Mouse (Mus musculus): ENCODE measurements around the gene Hexb. TPM values are rescaled to one million over a fixed set of nuclear protein-coding genes. Genes with fewer than 3 reads are reported as not detected.

Gene Hexb
- total and polyA plus RNA-seq, 3 experiments: 12.7 to 15.4 TPM; not detected in 1

DNA sequence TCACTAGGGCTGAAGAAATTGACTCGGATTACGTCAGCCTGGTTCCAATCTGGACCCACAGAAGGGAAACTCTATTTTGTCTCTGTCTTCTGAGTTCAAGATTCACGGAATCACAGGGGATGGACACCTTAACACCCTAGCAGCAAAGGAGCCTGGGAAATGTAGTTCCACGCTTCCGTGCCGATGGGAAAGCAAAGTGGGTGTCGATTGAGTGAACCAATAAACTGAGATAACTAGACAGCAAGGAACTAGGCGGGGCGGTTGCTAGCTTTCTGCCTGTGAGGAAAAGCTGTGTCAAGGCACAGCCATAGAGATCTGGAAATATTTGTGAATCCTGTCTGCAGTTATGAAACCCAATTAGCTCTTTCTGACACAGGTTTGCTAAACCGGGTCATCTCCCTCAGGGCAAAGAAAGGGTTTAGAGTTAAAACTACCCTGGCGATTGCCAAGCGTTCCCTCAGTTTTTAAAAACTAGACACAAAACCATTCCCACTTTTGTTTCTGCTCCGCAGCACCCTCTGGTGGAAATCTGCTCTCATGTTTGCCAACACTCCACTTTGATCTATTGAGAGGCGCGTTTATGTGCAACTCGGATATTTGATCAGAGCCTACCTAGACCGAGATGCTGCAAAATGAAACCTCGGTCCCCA, 7.0 kb upstream of the Hexb start:
- DNase-seq (ENCODE audit: low read depth, low spot score): peak; percentile 90
- Histone ChIP-seq H3K27ac (ENCODE audit: control insufficient read depth, low read depth, low read length) (peak overlapping the region; percentile 75), H3K4me3 (ENCODE audit: control insufficient read depth in 1 of 2, insufficient read depth in 1 of 2, low read depth in 2 of 2, low read length in 2 of 2) (peak overlapping the region; percentile 59 to 69), H3K9me3 (replicated peaks; ENCODE audit: insufficient read depth, low read length) (no peaks in the 10 kb centered on the region), H3K79me2 (ENCODE audit: control insufficient read depth, insufficient read depth, low read length, poor library complexity) (no peaks in the 10 kb centered on the region), H3K27me3 (ENCODE audit: control insufficient read depth in 1 of 2, insufficient read depth in 2 of 2, low read length in 2 of 2) (no peaks in the 10 kb centered on the region), H3K4me1 (ENCODE audit: control insufficient read depth in 1 of 2, insufficient read depth in 2 of 2, low read length in 2 of 2) (peaks cover 5 to 36% of the 10 kb centered on the region in 2 experiments), H3K36me3 (ENCODE audit: control insufficient read depth in 1 of 2, insufficient read depth in 2 of 2, low read length in 2 of 2) (peaks cover 0 to 23% of the 10 kb centered on the region in 2 experiments; a peak in 2 of 4 replicates), H3K9ac (ENCODE audit: control insufficient read depth, low read depth, low read length, poor library complexity, severe bottlenecking) (peak overlapping the region; percentile 62)
- TF ChIP-seq ZMIZ1 (IDR thresholded peaks at IDR 0.05; ENCODE audit: low read depth, low read length): no peak
- TF ChIP-seq ELF1 (IDR thresholded peaks at IDR 0.05; ENCODE audit: low read depth, low read length): peak; percentile 63
- TF ChIP-seq MXI1 (IDR thresholded peaks at IDR 0.05; ENCODE audit: low read depth, low read length): no peak
- no peak for TF ChIP-seq NRF1 (IDR thresholded peaks at IDR 0.05; ENCODE audit: insufficient read depth, low read depth, low read length, poor library complexity, severe bottlenecking)
- no peak for TF ChIP-seq CHD2 (IDR thresholded peaks at IDR 0.05; ENCODE audit: low read length)
- TF ChIP-seq BHLHE40 (IDR thresholded peaks at IDR 0.05; ENCODE audit: borderline replicate concordance, low read depth, low read length): no peak
- no peak for TF ChIP-seq TCF12 (IDR thresholded peaks at IDR 0.05; ENCODE audit: low read depth, low read length)
- no peak for TF ChIP-seq POLR2AphosphoS2 (IDR thresholded peaks at IDR 0.05; ENCODE audit: low read length)
- TF ChIP-seq CHD1 (IDR thresholded peaks at IDR 0.05; ENCODE audit: low read depth, low read length): no peak
- TF ChIP-seq EP300 (IDR thresholded peaks at IDR 0.05; ENCODE audit: low read depth in 1 of 2, low read length in 2 of 2): no peak
- TF ChIP-seq MYB (IDR thresholded peaks at IDR 0.05; ENCODE audit: low read depth, low read length): no peak
- TF ChIP-seq RCOR1 (IDR thresholded peaks at IDR 0.05; ENCODE audit: low read depth, low read length): no peak
- TF ChIP-seq POLR2A (IDR thresholded peaks at IDR 0.05; ENCODE audit: control insufficient read depth in 1 of 2, insufficient read depth in 1 of 2, low read depth in 1 of 2, low read length in 2 of 2, poor library complexity in 1 of 2): 0 out of 4 replicates have a peak, but pooled peaks of 1 of the 2 experiments have one; percentile 37
- no peak for TF ChIP-seq ZNF384 (IDR thresholded peaks at IDR 0.05; ENCODE audit: low read depth, low read length)
- TF ChIP-seq ZC3H11A (IDR thresholded peaks at IDR 0.05; ENCODE audit: low read depth, low read length): peak; percentile 31; the same call in 1 of the 2 replicates
- no peak for TF ChIP-seq MAFK (IDR thresholded peaks at IDR 0.05; ENCODE audit: borderline replicate concordance, low read depth, low read length)
- TF ChIP-seq SIN3A (IDR thresholded peaks at IDR 0.05; ENCODE audit: low read length): peak; percentile 54
- TF ChIP-seq JUND (IDR thresholded peaks at IDR 0.05; ENCODE audit: low read depth, low read length): no peak
- TF ChIP-seq MYC (IDR thresholded peaks at IDR 0.05; ENCODE audit: low read depth, low read length): no peak
- no peak for TF ChIP-seq NELFE (IDR thresholded peaks at IDR 0.05; ENCODE audit: low read depth, low read length)
- no peak for TF ChIP-seq ZKSCAN1 (IDR thresholded peaks at IDR 0.05; ENCODE audit: low read depth, low read length)
- TF ChIP-seq MEF2A (IDR thresholded peaks at IDR 0.05; ENCODE audit: extremely low read depth, insufficient replicate concordance, low read depth, low read length, poor library complexity, severe bottlenecking): no peak
- TF ChIP-seq UBTF (IDR thresholded peaks at IDR 0.05; ENCODE audit: borderline replicate concordance, insufficient read depth, low read depth, low read length): no peak
- peak; percentile 97 for TF ChIP-seq HCFC1 (IDR thresholded peaks at IDR 0.05; ENCODE audit: low read depth, low read length)
- no peak for TF ChIP-seq TAL1 (IDR thresholded peaks at IDR 0.05; ENCODE audit: low read length)
- TF ChIP-seq MAX (IDR thresholded peaks at IDR 0.05; ENCODE audit: low read length): peak; percentile 39; the same call in 1 of the 2 replicates
- no peak for TF ChIP-seq USF2 (IDR thresholded peaks at IDR 0.05; ENCODE audit: borderline replicate concordance in 1 of 2, insufficient read depth in 1 of 2, low read depth in 1 of 2, low read length in 2 of 2)
- TF ChIP-seq RAD21 (IDR thresholded peaks at IDR 0.05; ENCODE audit: low read depth, low read length): peak; percentile 29
- peak; percentile 33; the same call in 1 of the 2 replicates for TF ChIP-seq TBP (IDR thresholded peaks at IDR 0.05; ENCODE audit: low read depth, low read length)
- no peak for TF ChIP-seq E2F4 (IDR thresholded peaks at IDR 0.05; ENCODE audit: borderline replicate concordance, low read depth, low read length)
- TF ChIP-seq MAZ (IDR thresholded peaks at IDR 0.05; ENCODE audit: low read depth, low read length): no peak
- TF ChIP-seq SMC3 (IDR thresholded peaks at IDR 0.05; ENCODE audit: low read depth, low read length): peak; percentile 54
- 0 out of 2 replicates have a peak, but pooled peaks have one; percentile 13 for TF ChIP-seq GATA1 (IDR thresholded peaks at IDR 0.05; ENCODE audit: low read depth, low read length)
- TF ChIP-seq USF1 (IDR thresholded peaks at IDR 0.05; ENCODE audit: low read depth, low read length): no peak
- TF ChIP-seq KAT2A (conservative IDR thresholded peaks at IDR 0.05; ENCODE audit: low read depth, low read length): peak; percentile 68; the same call in 1 of the 2 replicates
- TF ChIP-seq CTCF (IDR thresholded peaks at IDR 0.05 in 2 of 3, conservative IDR thresholded peaks at IDR 0.05 in 1 of 3; ENCODE audit: control insufficient read depth in 1 of 3, insufficient read depth in 1 of 3, low read depth in 2 of 3, low read length in 3 of 3, poor library complexity in 1 of 3, severe bottlenecking in 1 of 3): peak; percentile 53 to 77 (median 72)
- TF ChIP-seq GABPA (IDR thresholded peaks at IDR 0.05; ENCODE audit: low read depth, low read length): no peak

Data from MEL (cell line).